Mouse (Mus musculus) frontal cortex, adult (tissue): ENCODE measurements around the gene Col27a1.

Experiments used
- ATAC-seq: cut with Nextera tagmentation; 2 replicates; pipeline ENCODE4 v1.9.2; 2017; ENCODE audit warnings: mild to moderate bottlenecking, moderate library complexity, mixed read lengths; ENCODE audit not compliant: low TSS enrichment

Col27a1 gene

GRCm38 (mm10) chr4:63371890-63372289 lies 158.1 kb downstream of the Col27a1 start:
- ATAC-seq = peak; percentile 66

GRCm38 (mm10) chr4:63373404-63373803 lies 159.6 kb downstream of the Col27a1 start:
- ATAC-seq = no peak

- no peak for ATAC-seq
These were observed 160.5 kb downstream of the Col27a1 start for GRCm38 (mm10) chr4:63374331-63374730.

GRCm38 (mm10) chr4:63375367-63375766 lies 161.6 kb downstream of the Col27a1 start:
- no peak for ATAC-seq

- peak; percentile 41; the same call in 1 of the 2 replicates for ATAC-seq
These were observed 163.7 kb downstream of the Col27a1 start for GRCm38 (mm10) chr4:63377483-63377882.

GRCm38 (mm10) chr4:63382676-63383369 lies 169.0 kb downstream of the Col27a1 start:
- no peak for ATAC-seq

- ATAC-seq = peak; percentile 27; the same call in 1 of the 2 replicates
These were observed 169.7 kb downstream of the Col27a1 start for GRCm38 (mm10) chr4:63383474-63383873.

- ATAC-seq = no peak
These were observed 170.5 kb downstream of the Col27a1 start for GRCm38 (mm10) chr4:63384262-63384661.
